Mouse (Mus musculus) embryo, embryonic 10 days (tissue): ENCODE measurements at regions not wholly inside any gene's neighbourhood (a gene's known extent, or its start where the extent isn't known, plus 50 kb on each side); places are given as distances from the start of the nearest gene placed in this dataset.

Experiments used
- DNase-seq: peaks from one replicate; pipeline ENCODE4 v3.0.0-alpha.2; 2015; ENCODE audit warnings: low spot score

- DNase-seq: no peak
Observed at GRCm38 (mm10) chr8:34380615-34381014, 269.1 kb upstream of the Gm10131 start.

GRCm38 (mm10) chr8:34377154-34377553 lies 265.6 kb upstream of the Gm10131 start:
- peak; percentile 73 for DNase-seq

GRCm38 (mm10) chr8:34374242-34374641 lies 262.7 kb upstream of the Gm10131 start:
- DNase-seq: no peak

GRCm38 (mm10) chr8:34372666-34372980 lies 261.1 kb upstream of the Gm10131 start:
- DNase-seq: no peak

- DNase-seq: no peak
Observed at GRCm38 (mm10) chr8:34371973-34372665, 260.6 kb upstream of the Gm10131 start.

GRCm38 (mm10) chr8:34371391-34371790 lies 259.9 kb upstream of the Gm10131 start:
- no peak for DNase-seq

GRCm38 (mm10) chr8:34368556-34368955 lies 257.0 kb upstream of the Gm10131 start:
- no peak for DNase-seq

GRCm38 (mm10) chr8:34364446-34365035 lies 253.0 kb upstream of the Gm10131 start:
- DNase-seq: no peak

- peak; percentile 51 for DNase-seq
Observed at GRCm38 (mm10) chr8:34363679-34364078, 252.1 kb upstream of the Gm10131 start.

- peak; percentile 53 for DNase-seq
Observed at GRCm38 (mm10) chr8:34363131-34363530, 251.6 kb upstream of the Gm10131 start.

GRCm38 (mm10) chr8:34361377-34361776 lies 249.8 kb upstream of the Gm10131 start:
- DNase-seq: no peak

- DNase-seq: no peak
Observed at GRCm38 (mm10) chr8:34359776-34360175, 248.2 kb upstream of the Gm10131 start.

GRCm38 (mm10) chr8:34355059-34355458 lies 243.5 kb upstream of the Gm10131 start:
- no peak for DNase-seq

- no peak for DNase-seq
Observed at GRCm38 (mm10) chr8:34353140-34353855, 241.8 kb upstream of the Gm10131 start.

- no peak for DNase-seq
Observed at GRCm38 (mm10) chr8:34334851-34335250, 223.3 kb upstream of the Gm10131 start.

- no peak for DNase-seq
Observed at GRCm38 (mm10) chr8:34331673-34332072, 220.1 kb upstream of the Gm10131 start.

GRCm38 (mm10) chr8:34326614-34326965 lies 215.1 kb upstream of the Gm10131 start:
- no peak for DNase-seq

GRCm38 (mm10) chr8:34325841-34326613 lies 214.5 kb upstream of the Gm10131 start:
- DNase-seq: peak; percentile 60

GRCm38 (mm10) chr8:34320158-34320587 lies 208.6 kb upstream of the Gm10131 start:
- peak; percentile 50 for DNase-seq

GRCm38 (mm10) chr8:34319719-34320118 lies 208.2 kb upstream of the Gm10131 start:
- DNase-seq: no peak

- no peak for DNase-seq
Observed at GRCm38 (mm10) chr8:34315233-34315632, 203.7 kb upstream of the Gm10131 start.
